Mouse (Mus musculus) cortical plate, adult 2 months (tissue): Measurements from ENCODE around the gene Nol4l. TPM values are rescaled to one million over a fixed set of nuclear protein-coding genes. Genes with fewer than 3 reads are reported as not detected.
"Not testable (repeated sequence)": the region's sequence is repeated elsewhere in the genome, so short reads cannot be mapped to it uniquely, and the experiment has no call there.

Experiments
- H3K27ac ChIP-seq: fragments of 200-500 bp; 2 replicates; pipeline ENCODE4 v1.5.1; 2012; ENCODE audit warnings: low read length, control low read depth, inconsistent platforms; ENCODE audit not compliant: insufficient read depth
- H3K4me1 ChIP-seq: fragments of 200-500 bp; 2 replicates; pipeline ENCODE4 v1.6.1; 2011; ENCODE audit warnings: low read length; ENCODE audit not compliant: control insufficient read depth, insufficient read depth
- H3K4me3 ChIP-seq: fragments of 200-500 bp; 2 replicates; pipeline ENCODE4 v1.5.1; 2011; ENCODE audit warnings: mild to moderate bottlenecking, low read length, control low read depth; ENCODE audit not compliant: insufficient read depth
- CTCF ChIP-seq: fragments of 200-500 bp; IDR thresholded peaks from 2 replicates; pipeline ENCODE4 v1.5.1; 2011; ENCODE audit warnings: mild to moderate bottlenecking, control low read depth, low read length; ENCODE audit not compliant: insufficient read depth; ENCODE audit errors: extremely low read depth
- POLR2A ChIP-seq: fragments of 200-500 bp; IDR thresholded peaks from 2 replicates; pipeline ENCODE4 v1.6.1; 2011; ENCODE audit warnings: mild to moderate bottlenecking, low read length, control low read depth; ENCODE audit not compliant: insufficient read depth; ENCODE audit errors: extremely low read depth
- polyA plus RNA-seq: library from polyadenylated mRNA; depleted of rRNA; stranded (reverse); fragments of >200 nt; gene quantifications from 2 replicates; pipeline ENCODE4 v1.2.3, GENCODE M21; 2012; rRNA removed

Gene Nol4l
- polyA plus RNA-seq, 1 experiment = 33.9 TPM

DNA sequence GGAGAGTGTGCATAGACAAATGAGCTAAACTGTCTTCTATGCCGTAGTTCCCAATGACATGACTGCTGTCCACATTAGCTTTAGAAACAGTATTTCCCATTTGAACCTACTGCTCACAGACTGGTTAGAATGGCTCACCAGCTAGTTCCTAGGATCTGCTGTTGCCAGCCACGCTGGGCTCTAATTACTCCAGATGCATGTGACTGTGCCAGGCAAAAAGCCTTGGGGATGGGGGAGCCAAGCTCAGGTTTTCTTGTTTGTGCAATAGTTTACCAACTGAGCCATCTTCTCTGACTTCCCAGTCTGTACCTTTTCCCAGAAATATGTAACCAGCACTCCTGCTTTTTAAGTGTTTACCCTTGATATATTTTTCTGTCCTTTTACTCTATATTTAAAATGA lies 154.4 kb downstream of the Nol4l start:
- no peak for TF ChIP-seq CTCF
- no peak for TF ChIP-seq POLR2A
- no peak overlapping the region for H3K27ac ChIP-seq
- H3K4me3 ChIP-seq = no peak overlapping the region
- H3K4me1 ChIP-seq = peaks cover 3% of the 10 kb centered on the region; the same call in 1 of the 2 replicates

GRCm38 (mm10) chr2:153370871-153371270 lies 158.9 kb downstream of the Nol4l start:
- Histone ChIP-seq H3K4me1 (peaks cover 2% of the 10 kb centered on the region; the same call in 1 of the 2 replicates), H3K27ac (no peak overlapping the region), H3K4me3 (no peak overlapping the region)
- TF ChIP-seq CTCF (no peak), POLR2A (no peak)

GRCm38 (mm10) chr2:153364531-153364930 lies 165.2 kb downstream of the Nol4l start:
- H3K4me1 ChIP-seq, H3K27ac ChIP-seq, H3K4me3 ChIP-seq: not testable (repeated sequence)

- Histone ChIP-seq H3K27ac (no peak overlapping the region), H3K4me1 (no peaks in the 10 kb centered on the region), H3K4me3 (no peak overlapping the region)
- TF ChIP-seq CTCF (no peak), POLR2A (no peak)
Measured at GRCm38 (mm10) chr2:153361101-153361710, 168.6 kb downstream of the Nol4l start.

Other genes with a start within 250 kb of the Nol4l start
- gene Kif3b, start 238.6 kb downstream of the Nol4l start, polyA plus RNA-seq = 34.3 and 34.6 TPM in 2 replicates
- gene Asxl1, start 184.1 kb downstream of the Nol4l start, polyA plus RNA-seq = 20.1 and 21.9 TPM in 2 replicates
- gene 4930404H24Rik, start 37.2 kb downstream of the Nol4l start, polyA plus RNA-seq = not detected in 2 replicates
- 29.2 and 31.3 TPM in 2 replicates for gene Commd7, start 102.8 kb upstream of the Nol4l start, polyA plus RNA-seq
- gene Dnmt3b, start 119.5 kb upstream of the Nol4l start, polyA plus RNA-seq = 0.96 and 1.0 TPM in 2 replicates
- gene Dnmt3c, start 166.7 kb upstream of the Nol4l start, polyA plus RNA-seq = 0.19 and 0.23 TPM in 2 replicates
- 23.9 and 24.9 TPM in 2 replicates for gene Mapre1, start 211.3 kb upstream of the Nol4l start, polyA plus RNA-seq
- gene Efcab8, start 250.0 kb upstream of the Nol4l start, polyA plus RNA-seq = 0.06 TPM in 2 replicates